Mouse (Mus musculus): ENCODE measurements at regions not wholly inside any gene's neighbourhood (a gene's known extent, or its start where the extent isn't known, plus 50 kb on each side); places are given as distances from the start of the nearest gene placed in this dataset.

GRCm38 (mm10) chr7:82119866-82120265 is 53.8 kb upstream of the Sh3gl3 start:
- no peak overlapping the region for H3K27ac ChIP-seq (ENCODE audit: insufficient read depth, low read depth, low read length)
- no peak overlapping the region for H3K4me3 ChIP-seq (ENCODE audit: insufficient read depth, low read length)
- no peaks in the 10 kb centered on the region for H3K4me1 ChIP-seq (ENCODE audit: control insufficient read depth, insufficient read depth, low read length)
- TF ChIP-seq POLR2A (IDR thresholded peaks at IDR 0.05; ENCODE audit: borderline replicate concordance, low read depth, low read length) (no peak), CTCF (IDR thresholded peaks at IDR 0.05; ENCODE audit: low read depth, low read length) (no peak)

- peak; percentile 63 for TF ChIP-seq CTCF (IDR thresholded peaks at IDR 0.05; ENCODE audit: low read depth, low read length)
- TF ChIP-seq POLR2A (IDR thresholded peaks at IDR 0.05; ENCODE audit: borderline replicate concordance, low read depth, low read length), result no peak
- H3K4me3 ChIP-seq (ENCODE audit: insufficient read depth, low read length), result no peak overlapping the region
- no peak overlapping the region for H3K27ac ChIP-seq (ENCODE audit: insufficient read depth, low read depth, low read length)
- H3K4me1 ChIP-seq (ENCODE audit: control insufficient read depth, insufficient read depth, low read length), result no peaks in the 10 kb centered on the region
Measured at GRCm38 (mm10) chr7:82121746-82122145, 51.9 kb upstream of the Sh3gl3 start.
